Mouse (Mus musculus): Measurements from ENCODE around the gene Gm6020.
"Not testable (repeated sequence)": the region's sequence is repeated elsewhere in the genome, so short reads cannot be mapped to it uniquely, and the experiment has no call there.

The Gm6020 gene

DNA sequence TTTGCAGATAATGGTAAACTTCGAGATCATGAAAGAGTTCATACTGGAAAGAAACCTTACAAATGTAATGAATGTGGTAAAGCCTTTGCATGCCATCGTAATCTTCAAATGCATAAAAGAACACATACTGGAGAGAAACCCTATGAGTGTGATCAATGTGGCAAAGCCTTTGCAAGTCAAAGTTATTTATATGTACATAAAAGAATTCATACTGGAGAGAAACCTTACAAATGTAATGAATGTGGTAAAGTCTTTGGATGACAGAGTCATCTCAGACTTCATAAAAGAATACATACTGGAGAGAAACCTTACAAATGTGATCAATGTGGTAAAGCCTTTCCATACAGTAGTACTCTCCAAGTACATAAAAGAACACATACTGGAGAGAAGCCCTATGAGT lies at the start of gene Gm6020:
Gm6020 (plus strand) TSS at position 301 of the 400 bp plus-strand sequence.
- not testable (repeated sequence) for DNase-seq (ENCODE audit: low spot score in 2 of 2)

DNA sequence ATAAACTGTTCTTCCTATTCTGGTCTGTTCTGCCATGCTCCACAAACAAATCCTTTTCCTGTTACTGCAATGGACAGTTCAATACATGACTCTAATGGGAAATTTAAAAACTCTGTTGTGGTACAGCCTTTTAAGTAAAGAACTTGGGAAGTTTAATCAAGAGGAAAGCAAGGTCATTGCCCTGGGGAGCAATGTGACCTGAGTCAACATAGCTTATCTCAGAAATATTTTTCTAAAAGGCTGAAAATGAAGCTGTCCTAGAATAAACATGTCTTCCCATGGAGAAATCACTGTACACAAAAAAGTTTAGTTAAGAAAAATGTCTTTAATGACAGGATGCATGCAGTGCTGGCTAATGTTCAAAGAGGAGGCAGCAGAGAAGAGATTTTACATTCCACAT lies 45.0 kb upstream of the Gm6020 start:
- no peak for DNase-seq (ENCODE audit: low spot score in 2 of 2)

DNA sequence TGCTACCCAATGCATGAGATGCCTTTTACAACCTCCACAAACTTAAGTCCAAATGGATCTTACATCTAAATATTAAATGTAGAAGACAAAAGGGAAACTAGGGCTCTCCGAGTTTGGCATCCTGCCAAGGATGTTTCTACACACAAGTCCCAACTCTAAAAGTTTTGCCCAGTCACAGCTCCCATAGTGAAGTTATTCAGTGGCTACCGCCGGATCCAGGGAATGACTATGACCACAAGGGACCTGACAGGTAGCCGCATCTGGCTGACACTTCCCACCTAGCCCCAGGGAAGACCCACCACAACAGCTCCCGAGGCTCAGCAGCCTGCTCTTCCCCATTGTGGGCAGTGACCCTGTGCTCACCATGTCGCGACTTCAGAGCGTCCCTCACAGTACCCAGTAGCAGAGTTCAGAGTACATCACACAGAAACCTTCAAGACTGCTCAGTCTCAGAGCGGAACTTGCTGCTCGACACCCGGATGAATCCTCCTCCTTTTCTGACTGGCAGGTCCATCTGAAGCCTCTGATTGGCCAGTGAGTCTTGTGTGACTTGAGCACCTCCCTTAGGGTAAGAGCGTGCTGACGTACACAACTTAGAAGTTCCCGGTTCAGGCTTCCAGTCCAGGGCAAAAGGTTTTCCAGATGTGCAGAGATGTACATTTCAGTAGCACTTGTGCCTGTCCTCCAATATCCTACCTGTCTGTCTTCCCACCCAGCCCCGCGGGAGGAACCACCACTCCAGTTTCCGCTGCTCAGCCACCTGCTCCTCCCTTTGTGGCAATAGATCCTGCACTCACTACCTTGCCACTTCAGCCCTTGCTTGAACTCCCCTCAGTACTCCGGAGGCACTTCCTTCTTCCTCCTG lies 43.1 kb upstream of the Gm6020 start, which contains the start of gene Zfp950:
Zfp950 (minus strand) TSS at position 499 of the 865 bp plus-strand sequence.
- peak; percentile 53 to 68 for DNase-seq (ENCODE audit: low spot score in 2 of 2)

DNA sequence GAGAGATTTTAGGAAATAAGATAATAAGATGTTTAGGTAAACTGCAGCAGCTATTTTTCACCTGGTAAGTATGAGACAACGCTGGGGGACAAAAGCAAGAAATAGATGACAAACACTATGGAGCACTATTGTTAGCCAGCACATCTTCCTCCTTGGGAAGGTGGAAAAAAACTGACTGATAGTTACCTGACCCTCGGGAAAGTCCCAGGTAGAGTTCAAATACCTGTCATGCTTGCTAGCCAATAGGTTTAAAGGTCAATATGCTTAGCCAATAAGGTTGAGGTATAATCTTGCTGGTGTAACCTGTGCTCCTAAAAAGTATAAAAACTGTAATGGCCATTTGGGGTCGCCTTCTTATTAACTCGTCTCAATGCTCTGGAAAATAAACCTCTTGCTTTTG lies 42.4 kb upstream of the Gm6020 start:
- no peak for DNase-seq (ENCODE audit: low spot score in 2 of 2)

DNA sequence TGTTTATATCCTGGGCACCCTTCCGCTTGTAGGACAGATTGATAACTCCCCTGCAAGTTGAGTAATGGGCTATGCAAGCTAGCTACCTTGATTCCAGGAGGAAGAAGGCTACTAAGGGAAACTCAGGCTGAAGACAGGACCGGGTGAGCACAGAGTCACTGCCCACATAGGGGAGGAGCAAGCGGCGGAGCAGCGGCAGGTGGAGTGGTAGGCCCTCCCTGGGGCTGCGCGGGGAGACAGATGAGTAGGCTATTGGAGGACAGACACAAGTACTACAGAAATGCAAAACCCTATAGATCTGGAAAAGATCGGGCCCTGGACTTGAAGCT lies 32.4 kb upstream of the Gm6020 start:
- peak; percentile 8 to 11 for DNase-seq (ENCODE audit: low spot score in 2 of 2)

DNA sequence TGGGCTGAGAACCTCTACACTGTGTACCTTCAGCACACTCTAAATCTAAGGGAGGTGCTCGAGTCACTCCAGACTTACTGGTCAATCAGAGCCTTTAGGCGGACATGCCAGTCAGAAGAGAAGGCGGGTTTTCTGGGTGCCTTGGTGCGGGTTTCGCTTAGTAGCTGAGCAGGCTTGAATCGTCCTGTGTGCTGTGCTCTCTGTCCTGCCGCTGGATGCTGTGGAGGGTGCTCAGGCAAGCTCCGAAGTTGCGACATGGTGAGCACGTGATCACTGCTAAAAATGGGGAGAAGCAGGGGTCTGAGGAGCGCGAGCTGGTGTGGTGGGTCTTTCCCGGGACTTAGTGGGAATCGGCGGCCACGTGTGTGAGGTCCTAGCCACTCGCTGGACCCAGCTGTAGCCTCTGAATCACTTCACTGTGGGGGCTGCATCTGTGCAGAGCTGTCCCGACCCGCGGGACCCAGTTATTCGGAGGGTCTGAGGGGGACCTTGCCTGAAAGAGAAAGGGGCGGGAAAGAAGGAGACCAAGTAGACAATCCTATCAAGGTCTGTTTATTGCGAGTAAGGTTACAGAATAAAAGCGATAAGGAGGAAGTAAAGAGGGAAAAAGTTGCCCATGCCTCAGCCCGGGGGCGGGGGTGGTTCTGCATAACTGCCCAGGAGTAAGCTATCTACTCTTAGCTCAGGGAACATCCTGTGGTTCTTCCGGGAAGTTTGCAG lies 31.8 kb upstream of the Gm6020 start:
- peak in 1 of 2 experiments; percentile 22 for DNase-seq (ENCODE audit: low spot score in 2 of 2)

DNA sequence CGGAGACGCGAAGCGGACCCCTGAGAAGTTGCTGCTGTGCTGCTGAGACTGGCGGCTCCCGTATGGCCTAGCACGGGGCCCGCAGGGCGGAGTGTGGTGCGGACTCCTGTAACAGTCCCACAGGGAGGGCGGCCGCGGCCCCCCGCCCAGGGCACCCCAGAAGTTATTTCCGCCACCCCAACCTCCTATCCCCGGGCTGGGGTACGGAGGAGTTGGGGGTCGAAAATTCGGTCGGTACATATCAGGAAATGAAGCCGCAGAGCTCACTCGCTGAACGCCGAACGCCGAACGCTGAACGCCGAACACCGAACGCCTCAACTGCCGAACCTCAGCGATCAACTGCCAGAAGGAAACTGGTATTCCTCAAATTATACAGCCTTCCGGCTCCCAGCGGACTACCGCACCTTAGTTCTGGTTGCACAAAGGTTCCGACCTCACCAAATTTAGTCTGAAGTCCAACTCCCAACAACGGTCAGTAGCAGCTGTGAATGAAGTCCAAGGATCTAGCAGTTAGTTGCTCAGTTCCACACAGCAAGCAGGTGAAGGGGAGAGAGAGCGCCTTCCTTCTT lies 7.8 kb upstream of the Gm6020 start, which contains the start of gene Gm7102:
Gm7102 (minus strand) TSS at position 554 of the 569 bp plus-strand sequence.
- DNase-seq (ENCODE audit: low spot score in 2 of 2): no peak

DNA sequence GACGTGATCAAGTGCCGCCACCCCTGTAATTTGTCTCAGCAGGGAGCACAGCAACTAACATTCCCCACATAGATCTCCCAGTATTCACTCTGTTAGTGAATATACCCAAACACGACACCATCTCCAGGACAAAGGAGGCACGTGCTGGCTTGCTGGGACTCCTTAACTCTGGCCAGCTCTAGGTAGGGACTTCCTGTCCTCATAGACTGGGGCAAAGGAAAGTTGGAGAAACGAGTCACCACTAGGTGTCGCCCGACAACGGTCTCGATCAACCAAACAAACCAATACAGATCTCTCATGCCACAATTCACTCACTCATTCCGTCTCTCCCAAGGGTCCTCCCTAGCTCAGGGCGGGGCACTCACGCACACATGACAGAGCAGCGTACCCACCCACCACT lies 15.6 kb downstream of the Gm6020 start:
- peak; percentile 72 to 86 for DNase-seq (ENCODE audit: low spot score in 2 of 2)

DNA sequence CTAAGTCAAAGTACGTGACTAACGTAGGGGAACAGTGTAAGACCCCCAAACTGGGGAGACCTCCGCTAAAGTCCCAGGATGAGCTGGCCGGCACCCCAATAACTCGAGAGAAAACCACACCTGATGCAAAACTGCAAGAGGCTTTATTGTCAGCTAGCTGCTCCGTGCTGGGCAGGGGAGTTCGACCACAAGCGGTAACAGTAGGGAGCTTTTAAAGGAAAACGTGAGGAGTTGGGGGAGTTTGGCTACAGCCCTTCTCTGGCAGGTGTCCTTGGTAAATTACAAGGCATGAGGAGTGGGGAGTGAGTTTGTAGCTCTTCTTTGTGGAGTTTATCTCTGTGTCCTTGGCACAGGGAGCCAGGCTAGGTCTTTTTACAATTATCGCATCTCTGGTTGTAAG lies 16.1 kb downstream of the Gm6020 start:
- DNase-seq (ENCODE audit: low spot score in 2 of 2): no peak

DNA sequence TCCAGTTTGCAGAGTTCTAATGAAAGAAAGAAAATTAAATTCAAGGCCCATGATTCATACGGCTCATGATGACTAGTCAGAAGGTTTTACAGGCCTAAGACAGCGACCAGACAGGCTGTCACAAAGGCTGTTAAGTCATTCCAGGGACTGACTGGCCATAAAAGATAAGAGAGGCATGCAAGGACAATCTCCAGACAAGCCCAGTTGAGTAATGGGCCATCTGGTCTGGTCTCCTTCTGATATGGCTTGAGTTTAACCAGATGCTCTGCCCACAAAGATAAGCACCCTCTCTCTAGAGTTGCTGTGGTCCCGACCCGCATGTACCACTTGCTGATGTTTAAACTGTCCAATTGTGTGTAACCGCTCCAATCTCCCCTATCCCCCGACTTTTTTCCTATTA lies 23.8 kb downstream of the Gm6020 start:
- not testable (repeated sequence) for DNase-seq (ENCODE audit: low spot score in 2 of 2)

DNA sequence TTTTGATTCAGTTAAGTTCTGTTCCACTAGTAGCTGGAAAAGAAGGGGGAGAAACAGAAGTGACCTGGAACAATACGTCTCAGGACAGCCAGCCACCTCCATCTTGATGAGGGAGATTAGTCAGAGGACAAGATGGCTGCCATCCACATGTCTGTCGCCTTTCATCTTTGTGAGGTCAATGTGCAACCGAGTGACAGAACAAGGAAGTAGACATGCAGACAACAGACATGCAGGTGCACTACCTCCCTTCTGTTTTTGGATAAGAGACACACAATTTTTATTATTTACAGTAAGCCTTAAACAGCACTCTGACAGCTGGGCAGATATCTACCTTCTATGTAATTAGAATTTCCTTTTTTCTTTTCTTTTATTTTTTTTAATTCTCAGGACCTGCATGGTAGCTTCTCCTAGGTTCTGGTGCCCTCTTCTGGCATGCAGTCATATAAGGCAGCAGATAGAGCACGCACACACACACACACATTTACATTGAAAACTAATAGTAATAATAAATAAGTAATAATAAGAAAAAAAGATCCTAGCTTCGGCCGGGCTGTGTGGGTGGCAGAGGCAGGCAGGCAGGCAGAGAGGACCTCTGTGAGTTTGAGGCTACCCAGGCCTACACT lies 40.1 kb downstream of the Gm6020 start:
- DNase-seq (ENCODE audit: low spot score in 2 of 2): no peak

DNA sequence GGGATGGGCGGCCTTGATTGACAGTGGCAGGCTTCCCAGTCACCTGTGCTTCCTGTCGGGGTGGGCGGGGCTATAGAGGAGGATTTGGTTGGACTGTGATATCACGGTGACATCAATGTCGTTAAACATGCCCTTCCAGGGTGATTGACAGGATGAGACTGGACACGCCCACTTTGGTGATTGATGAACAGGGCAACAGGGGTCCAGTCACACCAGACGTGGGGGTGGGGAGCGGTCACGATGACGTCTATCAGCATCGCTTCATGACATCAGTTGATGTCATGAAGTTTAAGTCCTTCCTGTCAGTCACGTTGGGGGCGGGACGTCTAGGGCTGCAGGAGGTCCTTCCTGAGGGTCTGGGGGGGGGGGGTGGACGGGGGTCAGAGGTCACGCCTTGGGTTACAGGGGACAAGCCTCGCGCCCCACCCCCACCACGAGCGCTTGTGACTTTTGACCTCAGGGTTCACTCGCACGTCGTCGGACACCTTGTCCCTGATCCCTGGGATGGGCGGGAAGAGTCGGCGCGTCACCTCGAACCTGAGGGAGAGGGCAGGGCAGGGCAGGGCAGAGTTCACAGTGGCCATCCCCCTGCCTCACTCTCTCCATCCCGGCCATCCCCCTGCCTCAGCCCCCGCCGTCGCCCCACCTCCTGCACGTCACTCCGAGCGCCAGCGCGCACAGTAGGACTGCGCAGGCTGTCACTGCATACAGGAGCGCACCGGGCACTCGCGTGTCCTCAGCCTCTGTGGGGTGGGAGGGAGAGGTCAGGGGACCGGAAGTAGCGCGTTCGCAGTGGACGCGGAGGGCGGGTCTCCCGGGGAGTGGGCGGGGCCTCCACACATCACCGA lies 41.2 kb downstream of the Gm6020 start:
- no peak for DNase-seq (ENCODE audit: low spot score in 2 of 2)

DNA sequence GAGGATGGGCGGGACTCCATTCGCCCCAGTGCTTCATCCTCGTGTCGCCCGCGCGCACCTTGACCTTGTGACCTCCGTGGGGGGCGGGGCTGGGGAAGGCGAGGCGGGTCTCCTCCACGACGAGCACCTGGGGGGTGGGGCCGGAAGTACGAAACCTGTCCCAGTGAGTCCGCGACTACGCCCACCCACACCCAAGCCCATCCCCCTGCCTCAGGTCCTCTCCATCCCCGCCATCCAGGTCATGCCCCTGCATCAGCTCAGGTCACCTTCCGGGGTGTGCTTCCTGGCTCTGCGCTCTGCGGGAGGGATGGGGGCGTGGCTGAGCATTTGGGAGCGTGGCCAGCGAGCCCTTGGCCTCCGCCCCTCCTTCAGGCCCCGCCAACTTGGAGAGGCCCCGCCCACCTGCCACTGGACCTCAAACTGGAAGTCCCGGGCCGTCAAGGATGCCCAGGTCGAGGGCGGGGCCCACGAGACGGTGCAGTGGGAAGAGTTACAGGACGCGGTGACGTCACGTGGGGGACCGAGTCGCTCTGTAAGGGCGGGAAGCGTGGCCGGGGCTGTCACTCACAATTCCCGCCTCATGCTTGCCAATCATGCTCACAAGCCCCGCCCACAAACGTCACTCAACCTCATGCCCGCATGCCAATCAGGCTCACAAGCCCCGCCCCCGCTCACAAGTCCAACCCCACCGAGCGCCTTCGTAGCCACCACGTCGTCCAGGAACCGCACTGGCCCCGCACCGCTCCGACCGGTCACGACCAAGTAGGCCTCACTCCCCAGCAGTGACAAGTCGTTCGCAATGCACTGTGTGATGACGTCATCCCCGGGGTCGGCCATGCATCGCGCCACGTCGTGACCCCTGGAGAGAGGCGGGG lies 42.1 kb downstream of the Gm6020 start:
- peak; percentile 29 to 45 for DNase-seq (ENCODE audit: low spot score in 2 of 2)

DNA sequence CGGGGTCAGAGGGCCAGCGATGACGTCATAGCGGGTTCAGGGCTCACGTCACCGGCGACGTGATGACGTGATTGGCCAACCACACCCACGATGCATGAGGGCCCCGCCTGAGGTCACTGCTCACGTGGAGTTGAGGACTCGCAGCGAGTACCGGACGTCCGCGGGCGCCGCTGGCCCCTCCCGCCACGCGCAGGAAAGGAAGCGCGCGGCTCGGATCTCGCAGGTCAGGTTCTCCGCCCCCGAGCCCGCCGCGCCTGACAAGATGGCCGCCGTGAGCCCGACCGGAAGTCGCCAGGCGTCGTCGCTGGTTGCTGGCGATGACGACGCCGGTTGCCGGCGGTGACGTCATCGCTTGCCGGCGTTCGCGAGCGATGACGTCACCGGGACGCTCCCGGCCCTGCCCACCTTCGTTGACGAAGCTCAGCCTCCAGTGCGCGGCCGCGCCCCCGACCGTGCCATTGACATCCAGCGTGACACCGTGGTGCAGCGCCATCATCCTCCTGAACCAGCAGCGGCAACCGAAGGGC lies 42.8 kb downstream of the Gm6020 start:
- peak in 1 of 2 experiments; percentile 45 for DNase-seq (ENCODE audit: low spot score in 2 of 2)

DNA sequence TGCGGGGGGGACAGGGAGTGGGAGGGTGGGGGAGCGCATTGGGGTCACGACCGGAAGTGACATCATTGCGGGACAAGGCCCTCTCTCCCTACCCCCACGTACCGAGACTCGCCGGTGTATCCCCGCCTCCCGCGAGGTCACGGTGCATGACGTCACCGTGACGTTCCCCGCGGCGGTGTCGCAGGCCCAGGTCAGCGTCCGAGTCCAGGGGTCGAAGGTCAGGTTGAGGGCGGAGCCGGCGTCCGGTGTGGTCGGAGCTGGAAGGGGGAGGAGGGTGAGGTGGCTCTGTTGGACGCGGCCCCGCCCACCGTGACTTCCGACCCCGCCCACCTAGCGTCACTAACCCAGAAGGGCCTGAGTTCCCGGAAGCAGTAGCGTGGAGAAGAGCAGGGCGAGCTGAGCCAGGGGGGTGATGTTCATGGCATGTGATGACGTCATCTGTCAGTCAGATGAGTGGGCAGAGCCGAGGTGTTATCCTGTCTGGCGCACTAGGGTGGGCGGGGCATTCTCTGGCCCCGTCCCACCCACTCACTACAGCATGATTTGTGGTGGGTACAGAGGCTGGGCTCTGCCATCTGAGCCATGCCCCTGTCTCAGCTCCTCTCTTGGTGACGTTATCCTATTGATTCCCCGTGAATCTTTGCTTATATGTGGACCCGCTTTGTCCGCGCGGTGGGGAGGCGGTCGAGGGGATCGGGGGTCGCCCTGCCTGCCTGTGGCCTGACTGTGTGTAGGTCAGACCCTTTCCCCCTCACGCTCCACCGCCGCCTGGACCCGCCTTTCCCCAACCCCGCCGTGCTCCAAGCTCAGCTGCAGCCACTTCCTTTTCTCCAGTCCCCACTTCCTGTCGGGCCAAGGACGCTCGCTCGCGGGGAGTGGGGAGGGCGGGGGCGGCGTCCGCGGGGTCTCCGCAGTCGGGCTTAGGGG lies 43.5 kb downstream of the Gm6020 start:
- DNase-seq (ENCODE audit: low spot score in 2 of 2): peak; percentile 78 to 84

DNA sequence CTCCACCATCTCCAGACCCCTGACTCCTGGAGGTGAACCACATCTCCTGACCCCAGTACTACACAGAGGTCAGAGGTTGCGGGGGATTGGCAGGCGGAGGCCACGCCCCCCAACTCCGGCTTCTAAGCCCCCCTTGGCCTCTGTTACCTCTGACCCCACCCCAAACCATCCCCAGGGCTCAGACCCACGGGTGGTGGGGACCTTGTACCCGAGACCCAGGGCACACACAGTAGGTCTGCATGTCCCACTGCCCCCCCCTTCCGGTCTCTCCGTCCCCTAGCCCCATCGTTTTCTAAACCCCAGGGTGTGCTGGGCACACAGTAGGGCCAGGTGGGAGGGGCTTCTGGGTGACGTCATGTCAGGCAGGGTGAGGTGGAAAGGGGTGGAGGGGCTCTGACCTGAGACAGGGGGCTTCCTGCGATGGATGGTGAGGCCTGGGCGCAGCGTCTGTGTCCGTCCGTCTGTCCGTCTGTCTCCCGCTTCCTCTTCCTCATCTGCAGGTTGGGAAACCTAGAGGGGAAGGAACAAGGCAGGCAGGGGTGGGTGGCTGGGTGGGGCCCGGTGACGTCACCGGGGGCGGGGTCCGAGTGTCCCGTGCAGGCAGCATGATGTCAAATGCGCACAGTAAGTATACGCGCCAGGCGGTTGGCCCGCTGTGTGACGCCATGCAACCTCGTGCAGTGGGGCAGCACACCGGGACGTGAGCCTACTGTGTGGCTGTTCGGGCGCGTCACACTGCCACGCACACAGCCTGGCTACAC lies 44.4 kb downstream of the Gm6020 start, which contains the start of gene Csf2ra:
Csf2ra (minus strand) TSS at position 489 of the 761 bp plus-strand sequence.
- peak in 1 of 2 experiments; percentile 9 for DNase-seq (ENCODE audit: low spot score in 2 of 2)
